Comparison of ENCODE assay signal across 25 mouse cellular contexts in genomic region chr16:23482846-23483245, GRCm38 (mm10). TPM values are rescaled to one million over a fixed set of nuclear protein-coding genes. Genes with fewer than 3 reads are reported as not detected.
DNase-seq lines count a peak whose midpoint lies in the region; ATAC-seq and TF ChIP-seq lines count a peak whose summit lies in the region.
"Had no signal": no experiment of that assay in that cellular context is flagged by ENCODE, and none has a peak within 500 bp of the region (broad histone marks: within the 10 kb centered on the region; RNA-seq: fewer than 3 reads in every experiment).

No protein-coding gene starts in this region.

- H3K9ac ChIP-seq in midbrain, embryonic 11.5 days (ENCODE audit: low read length) = no peak overlapping the region
- H3K9ac ChIP-seq in midbrain, postnatal 0 days (replicated peaks; ENCODE audit: low read length, poor library complexity, severe bottlenecking) = no peak overlapping the region
- H3K9ac ChIP-seq: embryonic facial prominence, embryonic 12.5 days; forebrain, embryonic 12.5 days had no signal

- H3K27me3 ChIP-seq in midbrain, embryonic 11.5 days (ENCODE audit: control insufficient read depth, insufficient read depth, low read length) = no peaks in the 10 kb centered on the region
- H3K27me3 ChIP-seq in midbrain, postnatal 0 days (ENCODE audit: insufficient read depth, low read length) = no peaks in the 10 kb centered on the region
- H3K27me3 ChIP-seq: Patski had no signal

- ATAC-seq in midbrain, embryonic 11.5 days (ENCODE audit: low FRiP score) = no peak
- ATAC-seq in midbrain, postnatal 0 days (ENCODE audit: low FRiP score) = no peak
- ATAC-seq: activated CD4-positive, CD25-positive, alpha-beta regulatory T cell, adult 4 months; forebrain, embryonic 14.5 days; forebrain, embryonic 16.5 days; Patski had no signal

- no peaks in the 10 kb centered on the region for H3K9me3 ChIP-seq in midbrain, embryonic 11.5 days (ENCODE audit: control insufficient read depth, low read length)
- H3K9me3 ChIP-seq in midbrain, postnatal 0 days (ENCODE audit: low read length) = no peaks in the 10 kb centered on the region
- H3K9me3 ChIP-seq: embryonic facial prominence, embryonic 10.5 days; embryonic facial prominence, embryonic 12.5 days; forebrain, embryonic 10.5 days; forebrain, embryonic 12.5 days had no signal

- H3K36me3 ChIP-seq in midbrain, embryonic 11.5 days (ENCODE audit: control insufficient read depth, insufficient read depth, low read length) = no peaks in the 10 kb centered on the region
- peaks cover 7% of the 10 kb centered on the region for H3K36me3 ChIP-seq in midbrain, postnatal 0 days (ENCODE audit: insufficient read depth, low read length)
- H3K36me3 ChIP-seq: embryonic facial prominence, embryonic 10.5 days; embryonic facial prominence, embryonic 12.5 days; forebrain, embryonic 10.5 days; G1E had no signal

- H3K27ac ChIP-seq in midbrain, embryonic 11.5 days (ENCODE audit: low read depth, low read length) = no peak overlapping the region
- no peak overlapping the region for H3K27ac ChIP-seq in midbrain, postnatal 0 days (ENCODE audit: low read depth, low read length)
- H3K27ac ChIP-seq: embryonic facial prominence, embryonic 10.5 days; embryonic facial prominence, embryonic 12.5 days; forebrain, embryonic 10.5 days; forebrain, embryonic 12.5 days had no signal

- no peak for TF ChIP-seq CTCF in midbrain, postnatal 0 days (IDR thresholded peaks at IDR 0.05)

- H3K4me1 ChIP-seq in midbrain, embryonic 11.5 days (ENCODE audit: control insufficient read depth, insufficient read depth, low read length) = peaks cover 2% of the 10 kb centered on the region; the same call in 1 of the 2 replicates
- H3K4me1 ChIP-seq in midbrain, postnatal 0 days (ENCODE audit: insufficient read depth, low read length) = no peaks in the 10 kb centered on the region
- H3K4me1 ChIP-seq: embryonic facial prominence, embryonic 10.5 days; embryonic facial prominence, embryonic 12.5 days had no signal

- WGBS in midbrain, embryonic 11.5 days = 95% methylated on average over 12 of the region's 12 CpGs
- WGBS in midbrain, postnatal 0 days = 92% methylated on average over 12 of the region's 12 CpGs

- DNase-seq in midbrain, embryonic 11.5 days (ENCODE audit: low spot score, missing footprints) = peak; percentile 65
- no peak for DNase-seq in midbrain, postnatal 0 days (ENCODE audit: low spot score)
- peak; percentile 8 for DNase-seq in R1 (ENCODE audit: low read depth, low spot score)
- DNase-seq in layer of hippocampus, postnatal 10 days (ENCODE audit: low spot score in 2 of 2) = no peak
- DNase-seq in gastrocnemius, postnatal 25 days = no peak
- DNase-seq: adrenal gland, adult 8-10 months; adrenal gland, postnatal 14 days; adrenal gland, postnatal 36 days; cerebellum, adult 11-12 months; cerebellum, adult 2 months; cerebellum, adult 9-10 months; cerebellum, postnatal 10 days; cerebellum, postnatal 25 days had no signal

- H3K4me2 ChIP-seq in midbrain, embryonic 11.5 days = no peak overlapping the region
- H3K4me2 ChIP-seq in midbrain, postnatal 0 days (ENCODE audit: low read depth, low read length, poor library complexity, severe bottlenecking) = no peak overlapping the region
- H3K4me2 ChIP-seq: embryonic facial prominence, embryonic 12.5 days; forebrain, embryonic 12.5 days had no signal

- no peak overlapping the region for H3K4me3 ChIP-seq in midbrain, embryonic 11.5 days (ENCODE audit: low read depth, low read length)
- H3K4me3 ChIP-seq in midbrain, postnatal 0 days (ENCODE audit: low read depth, low read length) = no peak overlapping the region
- H3K4me3 ChIP-seq: embryonic facial prominence, embryonic 10.5 days; embryonic facial prominence, embryonic 12.5 days; erythroblast, embryonic 14.5 days; forebrain, embryonic 10.5 days; forebrain, embryonic 12.5 days had no signal

RNA-seq across cellular contexts. Expression of gene Rtp4, which starts 37.2 kb away (rescaled TPM):
- polyA plus RNA-seq in midbrain, embryonic 11.5 days (2014; fragmentation: Nextera tagmentation; extraction: Ambion mirVana) = 2.2 and 2.6 TPM in 2 replicates
- 8.4 and 12.1 TPM in 2 replicates for total RNA-seq in midbrain, postnatal 0 days (2014; rRNA removed)
- polyA plus RNA-seq in midbrain, postnatal 0 days (2015; fragmentation: Nextera tagmentation; extraction: Ambion mirVana) = 6.3 and 8.8 TPM in 2 replicates
- 1 to 10 TPM in 1 of 2 experiments, under 1 TPM in 1; 0.60 to 1.1 TPM for total RNA-seq in layer of hippocampus, postnatal 10 days (2021)
- total RNA-seq in gastrocnemius, postnatal 25 days (2021) = 1 to 10 TPM; 1.9 to 2.0 TPM
- polyA plus RNA-seq: G1E had no signal

RNA-seq across cellular contexts. Expression of gene Masp1, which starts 37.8 kb away (rescaled TPM):
- 19.0 and 20.1 TPM in 2 replicates for polyA plus RNA-seq in midbrain, embryonic 11.5 days (2014; fragmentation: Nextera tagmentation; extraction: Ambion mirVana)
- total RNA-seq in midbrain, postnatal 0 days (2014; rRNA removed) = 29.7 and 32.8 TPM in 2 replicates
- 21.4 and 22.6 TPM in 2 replicates for polyA plus RNA-seq in midbrain, postnatal 0 days (2015; fragmentation: Nextera tagmentation; extraction: Ambion mirVana)
- 10 to 100 TPM; 37.8 to 40.1 TPM for total RNA-seq in layer of hippocampus, postnatal 10 days (2021)
- total RNA-seq in gastrocnemius, postnatal 25 days (2021) = 10 to 100 TPM; 14.7 to 18.6 TPM
- polyA plus RNA-seq: activated CD4-positive, CD25-positive, alpha-beta regulatory T cell, adult 4 months; erythroblast, embryonic 14.5 days; G1E had no signal

RNA-seq across cellular contexts. Expression of gene Rtp1, which starts 53.9 kb away (rescaled TPM):
- polyA plus RNA-seq in midbrain, embryonic 11.5 days (2014; fragmentation: Nextera tagmentation; extraction: Ambion mirVana) = not detected in 2 replicates
- 0.28 and 0.77 TPM in 2 replicates for total RNA-seq in midbrain, postnatal 0 days (2014; rRNA removed)
- 0.13 and 0.33 TPM in 2 replicates for polyA plus RNA-seq in midbrain, postnatal 0 days (2015; fragmentation: Nextera tagmentation; extraction: Ambion mirVana)
- total RNA-seq in layer of hippocampus, postnatal 10 days (2021) = under 1 TPM in 1 of 2 experiments, not detected in 1; 0.18 TPM
- total RNA-seq in gastrocnemius, postnatal 25 days (2021) = not detected
- total RNA-seq: adrenal gland, adult 18-20 months; adrenal gland, adult 8-10 months; adrenal gland, postnatal 14 days; adrenal gland, postnatal 36 days had no signal
- polyA plus RNA-seq: activated CD4-positive, CD25-positive, alpha-beta regulatory T cell, adult 4 months; C2C12; embryonic facial prominence, embryonic 10.5 days; erythroblast, embryonic 14.5 days; forebrain, embryonic 10.5 days; forebrain, embryonic 16.5 days; G1E; Patski had no signal

Comparison
In these comparisons a context has a peak if more than half of its experiments do, and no peak if none do; other contexts are left out.
1. DNase-seq: peak in midbrain, embryonic 11.5 days (single experiment) and R1 (single experiment); none in midbrain, postnatal 0 days (single experiment), layer of hippocampus, postnatal 10 days (0 of 2) and gastrocnemius, postnatal 25 days (single experiment).